Mouse (Mus musculus): ENCODE results near the gene Iqsec2. TPM values are rescaled to one million over a fixed set of nuclear protein-coding genes. Genes with fewer than 3 reads are reported as not detected.

Gene Iqsec2
- polyA plus RNA-seq, 1 experiment from 2014 or later: 45.0 TPM

DNA sequence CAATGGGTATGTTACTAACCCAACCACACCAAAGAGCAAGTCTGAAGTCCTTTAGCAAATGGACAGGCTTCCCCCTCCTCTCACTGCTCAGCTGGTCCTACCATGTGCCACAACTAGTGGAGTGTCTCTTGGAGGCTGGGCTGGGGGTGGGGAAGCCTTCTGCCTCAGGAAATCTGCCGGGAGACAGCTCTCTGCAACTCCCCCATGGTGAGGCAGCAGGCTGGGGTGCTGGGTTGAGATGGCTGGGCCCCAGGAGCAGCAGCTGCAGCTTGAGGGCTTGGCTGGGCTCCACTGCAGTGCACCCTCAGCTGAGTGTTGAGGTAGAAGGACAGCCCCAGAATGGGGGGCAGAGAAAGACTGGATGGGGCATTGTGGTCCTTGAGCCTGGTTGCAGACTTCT, 2.1 kb downstream of the Iqsec2 start:
- ATAC-seq (ENCODE audit: insufficient number of reproducible peaks, insufficient read depth, low FRiP score, low read depth): no peak
- no peaks in the 10 kb centered on the region for H3K36me3 ChIP-seq (ENCODE audit: control insufficient read depth, insufficient read depth, low read length)
- H3K4me1 ChIP-seq (ENCODE audit: control insufficient read depth in 2 of 2, insufficient read depth in 2 of 2, low read length in 2 of 2): peaks cover 14 to 15% of the 10 kb centered on the region in 2 experiments; a peak in 3 of 4 replicates
- peaks cover 36% of the 10 kb centered on the region for H3K27me3 ChIP-seq (ENCODE audit: control insufficient read depth, insufficient read depth, low read length)
- H3K9me3 ChIP-seq (ENCODE audit: control insufficient read depth, low read length): no peaks in the 10 kb centered on the region
- H3K9ac ChIP-seq (ENCODE audit: low read length): no peak overlapping the region
- peak overlapping the region; percentile 79 for H3K4me2 ChIP-seq (ENCODE audit: low read length)
- no peak overlapping the region; a peak in 1 of 4 replicates for H3K4me3 ChIP-seq (ENCODE audit: control insufficient read depth in 1 of 2, insufficient read depth in 1 of 2, low read depth in 1 of 2, low read length in 2 of 2)
- no peak overlapping the region for H3K27ac ChIP-seq (replicated peaks in 1 of 2; ENCODE audit: control insufficient read depth in 1 of 2, insufficient read depth in 1 of 2, low read depth in 2 of 2, low read length in 2 of 2)
- WGBS: 23% methylated on average over 1 of the region's 1 CpGs

DNA sequence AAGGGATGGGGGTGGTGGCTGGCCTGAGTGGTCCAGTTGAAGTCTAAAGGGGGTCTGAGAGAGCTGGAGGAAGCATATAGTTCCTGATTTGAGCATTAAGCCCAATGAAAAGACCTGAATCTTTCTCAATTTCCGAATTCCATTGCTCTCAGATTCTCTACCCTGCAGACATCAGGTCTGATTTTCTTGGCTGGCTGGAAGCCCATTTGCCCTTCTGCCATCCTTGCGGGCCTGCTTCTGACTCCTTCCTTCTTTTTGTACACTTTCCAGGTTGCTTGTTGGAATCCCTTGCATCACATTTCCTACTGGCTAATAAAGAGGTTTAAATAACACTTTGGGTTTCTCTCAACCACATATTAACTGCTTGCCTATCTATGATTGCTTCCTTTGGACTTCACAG, 2.6 kb downstream of the Iqsec2 start:
- H3K9ac ChIP-seq (ENCODE audit: low read length): no peak overlapping the region
- no peak overlapping the region for H3K27ac ChIP-seq (replicated peaks in 1 of 2; ENCODE audit: control insufficient read depth in 1 of 2, insufficient read depth in 1 of 2, low read depth in 2 of 2, low read length in 2 of 2)
- peaks cover 36% of the 10 kb centered on the region for H3K27me3 ChIP-seq (ENCODE audit: control insufficient read depth, insufficient read depth, low read length)
- no peak overlapping the region for H3K4me2 ChIP-seq (ENCODE audit: low read length)
- no peak overlapping the region for H3K4me3 ChIP-seq (ENCODE audit: control insufficient read depth in 1 of 2, insufficient read depth in 1 of 2, low read depth in 1 of 2, low read length in 2 of 2)
- 61% methylated on average over 2 of the region's 2 CpGs for WGBS
- H3K4me1 ChIP-seq (ENCODE audit: control insufficient read depth in 2 of 2, insufficient read depth in 2 of 2, low read length in 2 of 2): peaks cover 14 to 15% of the 10 kb centered on the region in 2 experiments; a peak in 3 of 4 replicates
- no peak for ATAC-seq (ENCODE audit: insufficient number of reproducible peaks, insufficient read depth, low FRiP score, low read depth)
- no peaks in the 10 kb centered on the region for H3K9me3 ChIP-seq (ENCODE audit: control insufficient read depth, low read length)
- H3K36me3 ChIP-seq (ENCODE audit: control insufficient read depth, insufficient read depth, low read length): no peaks in the 10 kb centered on the region

DNA sequence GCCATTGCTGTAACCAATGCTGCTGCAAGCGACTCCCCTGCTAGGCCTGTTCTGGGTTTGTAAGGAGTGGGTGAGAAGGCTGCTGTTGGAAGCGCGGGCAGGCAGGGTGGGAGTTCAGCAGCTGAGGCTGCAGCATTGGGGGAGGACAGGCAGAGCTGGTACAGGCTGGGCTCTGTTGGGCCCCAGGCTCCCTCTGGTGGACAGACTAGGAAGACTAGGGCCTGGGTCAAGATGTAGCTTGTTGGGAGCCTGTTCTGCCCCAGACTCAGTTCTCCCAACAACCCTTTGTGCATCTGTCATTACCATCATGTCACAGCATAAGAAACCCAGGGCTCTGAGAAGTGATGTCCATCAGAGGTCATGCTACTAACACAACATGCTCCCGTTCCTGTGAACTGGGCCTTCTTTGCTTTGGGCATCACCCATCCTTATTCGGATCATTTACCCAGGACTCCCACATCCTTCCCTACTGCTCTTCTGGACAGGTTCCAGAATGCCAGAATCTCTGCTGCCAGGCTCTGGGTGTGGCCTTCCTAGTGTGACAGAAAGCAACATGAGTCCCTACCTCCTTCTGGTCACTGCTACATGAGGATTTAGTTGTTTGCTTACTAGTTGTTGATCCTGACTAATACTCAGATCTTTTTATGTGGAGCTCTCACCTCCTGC, 3.5 kb downstream of the Iqsec2 start:
- no peak for ATAC-seq (ENCODE audit: insufficient number of reproducible peaks, insufficient read depth, low FRiP score, low read depth)
- H3K4me3 ChIP-seq (ENCODE audit: control insufficient read depth in 1 of 2, insufficient read depth in 1 of 2, low read depth in 1 of 2, low read length in 2 of 2): no peak overlapping the region
- 37% methylated on average over 5 of the region's 5 CpGs for WGBS

DNA sequence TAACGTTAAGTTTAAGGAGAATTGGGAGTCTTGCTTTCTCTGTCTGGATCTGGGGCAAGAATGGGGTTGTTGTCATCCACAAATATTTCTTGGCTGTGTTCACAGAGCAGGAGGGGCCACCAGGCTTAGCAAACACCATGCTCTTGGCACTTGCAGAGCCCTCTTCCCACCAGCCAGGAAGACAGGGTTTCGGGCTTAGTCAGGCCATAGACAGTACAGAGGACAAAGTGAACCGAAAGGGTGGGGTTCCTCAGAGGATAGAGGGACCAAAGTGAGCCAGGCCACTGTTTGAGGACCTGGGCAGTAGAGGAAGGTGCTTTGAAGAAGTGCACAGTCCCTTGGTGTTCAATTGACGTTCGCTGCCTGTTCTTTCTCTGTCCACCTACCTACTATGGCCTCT, 4.6 kb downstream of the Iqsec2 start:
- H3K27me3 ChIP-seq (ENCODE audit: control insufficient read depth, insufficient read depth, low read length): peaks cover 31% of the 10 kb centered on the region
- H3K9me3 ChIP-seq (ENCODE audit: control insufficient read depth, low read length): no peaks in the 10 kb centered on the region
- H3K4me1 ChIP-seq (ENCODE audit: control insufficient read depth in 2 of 2, insufficient read depth in 2 of 2, low read length in 2 of 2): peaks cover 13 to 15% of the 10 kb centered on the region in 2 experiments; a peak in 3 of 4 replicates
- ATAC-seq (ENCODE audit: insufficient number of reproducible peaks, insufficient read depth, low FRiP score, low read depth): no peak
- no peak overlapping the region for H3K4me3 ChIP-seq (ENCODE audit: control insufficient read depth in 1 of 2, insufficient read depth in 1 of 2, low read depth in 1 of 2, low read length in 2 of 2)
- H3K4me2 ChIP-seq (ENCODE audit: low read length): no peak overlapping the region
- H3K27ac ChIP-seq (replicated peaks in 1 of 2; ENCODE audit: control insufficient read depth in 1 of 2, insufficient read depth in 1 of 2, low read depth in 2 of 2, low read length in 2 of 2): no peak overlapping the region; a peak in 1 of 4 replicates
- no peaks in the 10 kb centered on the region for H3K36me3 ChIP-seq (ENCODE audit: control insufficient read depth, insufficient read depth, low read length)
- 73% methylated on average over 5 of the region's 5 CpGs for WGBS
- H3K9ac ChIP-seq (ENCODE audit: low read length): no peak overlapping the region

More for the DNA sequence above, 3.5 kb downstream of the Iqsec2 start:
- H3K27ac ChIP-seq (replicated peaks in 1 of 2; ENCODE audit: control insufficient read depth in 1 of 2, insufficient read depth in 1 of 2, low read depth in 2 of 2, low read length in 2 of 2): no peak overlapping the region
- H3K9ac ChIP-seq (ENCODE audit: low read length): no peak overlapping the region
- H3K36me3 ChIP-seq (ENCODE audit: control insufficient read depth, insufficient read depth, low read length): no peaks in the 10 kb centered on the region
- peaks cover 14 to 15% of the 10 kb centered on the region in 2 experiments; a peak in 3 of 4 replicates for H3K4me1 ChIP-seq (ENCODE audit: control insufficient read depth in 2 of 2, insufficient read depth in 2 of 2, low read length in 2 of 2)
- H3K27me3 ChIP-seq (ENCODE audit: control insufficient read depth, insufficient read depth, low read length): peaks cover 33% of the 10 kb centered on the region
- H3K4me2 ChIP-seq (ENCODE audit: low read length): no peak overlapping the region
- H3K9me3 ChIP-seq (ENCODE audit: control insufficient read depth, low read length): no peaks in the 10 kb centered on the region

DNA sequence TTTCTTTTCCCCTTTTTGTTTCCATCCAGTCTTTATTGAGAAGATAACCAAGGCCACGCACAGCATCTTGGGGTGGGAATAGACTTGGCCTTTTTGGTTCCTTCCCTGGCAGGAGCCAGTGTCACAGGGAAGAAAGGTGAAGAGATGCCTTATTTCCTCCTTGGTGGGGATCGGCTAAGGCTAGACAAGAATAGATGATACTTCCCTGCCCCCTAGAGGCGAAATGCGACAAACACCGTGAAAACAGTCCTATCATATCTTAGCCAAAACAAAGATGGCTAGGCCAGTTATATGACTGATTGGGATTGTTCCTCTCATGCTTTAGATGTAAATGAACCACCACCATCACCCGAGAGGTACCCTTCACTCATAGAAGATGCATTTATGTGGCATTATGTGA, 7.6 kb downstream of the Iqsec2 start:
- no peak overlapping the region for H3K27ac ChIP-seq (replicated peaks in 1 of 2; ENCODE audit: control insufficient read depth in 1 of 2, insufficient read depth in 1 of 2, low read depth in 2 of 2, low read length in 2 of 2)
- no peaks in the 10 kb centered on the region for H3K9me3 ChIP-seq (ENCODE audit: control insufficient read depth, low read length)
- H3K4me2 ChIP-seq (ENCODE audit: low read length): no peak overlapping the region
- peaks cover 18% of the 10 kb centered on the region; the same call in 1 of the 2 replicates for H3K27me3 ChIP-seq (ENCODE audit: control insufficient read depth, insufficient read depth, low read length)
- no peaks in the 10 kb centered on the region for H3K36me3 ChIP-seq (ENCODE audit: control insufficient read depth, insufficient read depth, low read length)
- H3K4me3 ChIP-seq (ENCODE audit: control insufficient read depth in 1 of 2, insufficient read depth in 1 of 2, low read depth in 1 of 2, low read length in 2 of 2): no peak overlapping the region
- H3K4me1 ChIP-seq (ENCODE audit: control insufficient read depth in 2 of 2, insufficient read depth in 2 of 2, low read length in 2 of 2): peaks cover 8 to 11% of the 10 kb centered on the region in 2 experiments; a peak in 3 of 4 replicates
- no peak for ATAC-seq (ENCODE audit: insufficient number of reproducible peaks, insufficient read depth, low FRiP score, low read depth)
- no peak overlapping the region for H3K9ac ChIP-seq (ENCODE audit: low read length)
- WGBS: 16% methylated on average over 6 of the region's 6 CpGs

DNA sequence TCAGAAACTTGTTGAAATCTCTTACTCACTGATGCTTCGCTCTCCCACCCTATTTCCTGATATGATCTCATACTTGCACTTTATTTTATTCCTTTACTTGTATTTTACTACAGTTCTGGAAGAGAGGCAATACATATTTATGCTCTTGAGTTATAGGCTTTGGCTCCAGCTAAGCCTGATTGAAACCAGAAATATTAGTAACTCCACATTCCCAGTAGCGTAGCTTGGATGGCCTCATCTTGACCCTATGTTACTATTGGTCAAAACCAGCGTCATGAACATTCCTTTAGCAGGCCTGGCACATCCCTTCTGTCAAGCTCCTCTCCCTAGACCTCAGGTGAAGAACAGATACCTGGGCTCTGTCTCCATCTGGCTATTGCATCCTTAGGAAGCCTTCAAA, 14.2 kb downstream of the Iqsec2 start:
- Histone ChIP-seq H3K36me3 (ENCODE audit: control insufficient read depth, insufficient read depth, low read length) (no peaks in the 10 kb centered on the region), H3K4me2 (ENCODE audit: low read length) (no peak overlapping the region), H3K4me3 (ENCODE audit: control insufficient read depth in 1 of 2, insufficient read depth in 1 of 2, low read depth in 1 of 2, low read length in 2 of 2) (no peak overlapping the region), H3K27me3 (ENCODE audit: control insufficient read depth, insufficient read depth, low read length) (peaks cover 17% of the 10 kb centered on the region), H3K4me1 (ENCODE audit: control insufficient read depth in 2 of 2, insufficient read depth in 2 of 2, low read length in 2 of 2) (no peaks in the 10 kb centered on the region), H3K27ac (replicated peaks in 1 of 2; ENCODE audit: control insufficient read depth in 1 of 2, insufficient read depth in 1 of 2, low read depth in 2 of 2, low read length in 2 of 2) (no peak overlapping the region), H3K9me3 (ENCODE audit: control insufficient read depth, low read length) (no peaks in the 10 kb centered on the region), H3K9ac (ENCODE audit: low read length) (no peak overlapping the region)
- WGBS: 65% methylated on average over 3 of the region's 3 CpGs
- no peak for ATAC-seq (ENCODE audit: insufficient number of reproducible peaks, insufficient read depth, low FRiP score, low read depth)

DNA sequence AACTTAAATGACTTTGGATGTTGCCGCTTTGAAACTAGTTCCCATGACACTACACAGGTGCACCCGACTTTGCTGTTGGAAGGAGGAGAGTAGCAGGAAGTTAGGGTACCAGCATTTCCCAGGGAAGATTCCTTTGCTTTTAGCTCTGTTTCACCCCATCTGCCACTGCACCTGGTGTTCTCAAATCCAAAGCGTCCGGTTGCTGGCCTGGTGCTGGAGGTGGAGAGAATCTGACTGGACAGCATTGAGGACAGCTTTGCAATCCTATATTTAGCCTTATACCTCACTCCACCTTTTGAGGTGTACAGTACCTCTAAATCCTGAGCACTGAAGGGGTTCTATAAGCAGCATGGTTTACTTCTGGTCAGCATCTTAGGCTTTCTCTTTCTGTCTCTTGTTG, 17.3 kb downstream of the Iqsec2 start:
- Histone ChIP-seq H3K27me3 (ENCODE audit: control insufficient read depth, insufficient read depth, low read length) (peaks cover 19% of the 10 kb centered on the region), H3K36me3 (ENCODE audit: control insufficient read depth, insufficient read depth, low read length) (no peaks in the 10 kb centered on the region), H3K9me3 (ENCODE audit: control insufficient read depth, low read length) (no peaks in the 10 kb centered on the region), H3K4me1 (ENCODE audit: control insufficient read depth in 2 of 2, insufficient read depth in 2 of 2, low read length in 2 of 2) (no peaks in the 10 kb centered on the region), H3K27ac (replicated peaks in 1 of 2; ENCODE audit: control insufficient read depth in 1 of 2, insufficient read depth in 1 of 2, low read depth in 2 of 2, low read length in 2 of 2) (no peak overlapping the region), H3K9ac (ENCODE audit: low read length) (no peak overlapping the region), H3K4me3 (ENCODE audit: control insufficient read depth in 1 of 2, insufficient read depth in 1 of 2, low read depth in 1 of 2, low read length in 2 of 2) (no peak overlapping the region), H3K4me2 (ENCODE audit: low read length) (no peak overlapping the region)
- WGBS: 90% methylated on average over 4 of the region's 4 CpGs
- no peak for ATAC-seq (ENCODE audit: insufficient number of reproducible peaks, insufficient read depth, low FRiP score, low read depth)

DNA sequence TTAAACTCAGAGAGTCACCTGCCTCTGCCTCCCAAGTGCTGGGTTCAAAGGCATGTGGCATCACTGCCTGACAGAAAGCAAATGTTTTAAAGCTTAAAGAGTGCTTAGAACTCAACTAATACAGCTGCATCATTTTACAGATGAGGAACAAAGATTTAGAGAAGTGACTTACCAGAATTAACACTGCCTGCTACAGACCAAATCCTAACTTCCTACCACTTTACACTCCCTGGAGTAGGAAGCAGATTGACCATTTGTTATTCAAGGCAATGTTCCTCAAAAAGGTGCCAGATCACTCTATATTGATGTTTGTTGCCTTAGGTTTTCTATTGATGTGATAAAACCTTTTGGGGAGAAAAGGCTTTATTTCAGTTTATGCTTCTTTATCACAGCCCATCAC, 20.0 kb downstream of the Iqsec2 start:
- H3K36me3 ChIP-seq (ENCODE audit: control insufficient read depth, insufficient read depth, low read length): no peaks in the 10 kb centered on the region
- H3K4me2 ChIP-seq (ENCODE audit: low read length): no peak overlapping the region
- H3K9ac ChIP-seq (ENCODE audit: low read length): no peak overlapping the region
- H3K27me3 ChIP-seq (ENCODE audit: control insufficient read depth, insufficient read depth, low read length): peaks cover 36% of the 10 kb centered on the region
- no peak for ATAC-seq (ENCODE audit: insufficient number of reproducible peaks, insufficient read depth, low FRiP score, low read depth)
- H3K9me3 ChIP-seq (ENCODE audit: control insufficient read depth, low read length): no peaks in the 10 kb centered on the region
- peaks cover 5 to 11% of the 10 kb centered on the region in 2 experiments; a peak in 3 of 4 replicates for H3K4me1 ChIP-seq (ENCODE audit: control insufficient read depth in 2 of 2, insufficient read depth in 2 of 2, low read length in 2 of 2)
- no peak overlapping the region for H3K27ac ChIP-seq (replicated peaks in 1 of 2; ENCODE audit: control insufficient read depth in 1 of 2, insufficient read depth in 1 of 2, low read depth in 2 of 2, low read length in 2 of 2)
- no peak overlapping the region for H3K4me3 ChIP-seq (ENCODE audit: control insufficient read depth in 1 of 2, insufficient read depth in 1 of 2, low read depth in 1 of 2, low read length in 2 of 2)
